Mouse (Mus musculus) C2C12 (cell line): ENCODE data around the gene Auts2.

Experiments
- CTCF ChIP-seq: IDR thresholded peaks from one replicate; pipeline ENCODE4 v1.5.1; 2011; ENCODE audit not compliant: control insufficient read depth, insufficient read depth, insufficient read length
- MYOD1 ChIP-seq: IDR thresholded peaks from one replicate; pipeline ENCODE4 v1.6.1; 2011; ENCODE audit warnings: low read depth; ENCODE audit not compliant: control insufficient read depth, insufficient read length

DNA sequence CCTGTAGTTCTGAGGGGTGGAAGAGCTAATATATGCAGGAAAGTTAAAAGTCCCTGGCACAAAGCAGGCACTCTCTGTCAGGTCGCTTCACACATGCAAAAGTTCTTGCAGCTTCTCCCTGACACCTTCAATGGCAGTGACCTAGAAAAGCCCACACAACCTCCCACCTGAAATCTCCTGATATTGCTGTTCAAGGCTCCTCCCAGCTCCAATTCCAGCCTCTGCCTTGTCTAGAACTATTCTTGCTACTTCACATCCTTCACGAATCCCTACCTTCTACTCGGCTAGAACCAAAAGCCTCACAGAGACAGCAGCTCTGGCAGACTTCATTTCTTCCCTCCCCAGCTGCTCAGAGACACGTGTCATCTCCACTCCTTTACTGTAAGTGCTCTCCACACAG, 143.7 kb downstream of the Auts2 start:
- no peak for TF ChIP-seq CTCF
- no peak for TF ChIP-seq MYOD1
